Comparison of ENCODE assay signal across 31 mouse cellular contexts in the genomic region with DNA sequence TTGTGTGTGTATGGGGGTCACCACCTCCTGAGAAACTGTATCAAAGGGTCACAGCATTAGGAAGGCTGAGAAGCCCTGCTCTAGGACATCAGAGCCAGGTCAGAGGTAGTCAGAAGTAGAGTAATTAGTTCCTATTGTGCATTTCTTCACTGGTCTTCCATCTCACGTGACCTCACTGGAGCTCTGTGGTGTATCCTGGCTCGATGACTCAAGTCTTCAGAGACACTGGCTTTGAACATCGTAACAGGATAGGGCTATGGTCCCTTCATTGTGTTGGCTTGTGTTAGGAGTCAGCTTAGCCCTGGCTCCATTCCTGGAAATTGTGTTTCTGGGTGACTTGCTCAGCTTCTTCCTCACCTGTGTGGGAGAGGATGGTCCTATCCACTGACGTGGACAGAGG.
"Had no signal": no experiment of that assay in that cellular context is flagged by ENCODE, and none has a peak within 500 bp of the region (broad histone marks: within the 10 kb centered on the region; RNA-seq: fewer than 3 reads in every experiment).

No protein-coding gene starts in this region.

- H3K36me3 ChIP-seq: liver, embryonic 15.5 days had no signal

- ATAC-seq: liver, embryonic 12.5 days; liver, postnatal 0 days; lung, postnatal 0 days; midbrain, embryonic 13.5 days; midbrain, embryonic 15.5 days; midbrain, embryonic 16.5 days had no signal

- H3K27ac ChIP-seq: limb, embryonic 10.5 days; limb, embryonic 12.5 days; limb, embryonic 13.5 days; limb, embryonic 15.5 days; liver, embryonic 12.5 days; liver, embryonic 13.5 days; liver, embryonic 14.5 days; liver, embryonic 15.5 days; lung, embryonic 15.5 days; macrophage; midbrain, embryonic 10.5 days; midbrain, embryonic 12.5 days; midbrain, embryonic 13.5 days; midbrain, embryonic 15.5 days; neural tube, embryonic 12.5 days had no signal

- H3K4me1 ChIP-seq: limb, embryonic 10.5 days; limb, embryonic 15.5 days; liver, embryonic 12.5 days; liver, embryonic 13.5 days; liver, embryonic 15.5 days; lung, embryonic 15.5 days; midbrain, embryonic 10.5 days; midbrain, embryonic 12.5 days; midbrain, embryonic 13.5 days; midbrain, embryonic 15.5 days; neural tube, embryonic 12.5 days had no signal

- H3K4me3 ChIP-seq: limb, embryonic 10.5 days; limb, embryonic 12.5 days; limb, embryonic 13.5 days; limb, embryonic 15.5 days; liver, embryonic 12.5 days; liver, embryonic 13.5 days; liver, embryonic 15.5 days; lung, embryonic 15.5 days; megakaryocyte, embryonic 14.5 days; midbrain, embryonic 10.5 days; midbrain, embryonic 12.5 days; midbrain, embryonic 13.5 days; midbrain, embryonic 15.5 days; neural tube, embryonic 12.5 days had no signal

- DNase-seq: left cerebral cortex, postnatal 4 days; liver; liver, embryonic 13.5 days; liver, postnatal 0 days; lung, adult 18-20 months; lung, adult 2 months; lung, embryonic 14.5 days; lung, postnatal 10 days; lung, postnatal 14 days; lung, postnatal 36 days; lung, postnatal 4 days; midbrain, embryonic 14.5 days had no signal

- H3K9me3 ChIP-seq: limb, embryonic 10.5 days; limb, embryonic 12.5 days; limb, embryonic 15.5 days; liver, embryonic 12.5 days; liver, embryonic 13.5 days; liver, embryonic 15.5 days; lung, embryonic 15.5 days; midbrain, embryonic 12.5 days; midbrain, embryonic 15.5 days had no signal

- H3K27me3 ChIP-seq: limb, embryonic 12.5 days; limb, embryonic 13.5 days; limb, embryonic 15.5 days; liver, embryonic 12.5 days; liver, embryonic 13.5 days; liver, embryonic 15.5 days; lung, embryonic 15.5 days; midbrain, embryonic 12.5 days; midbrain, embryonic 13.5 days; midbrain, embryonic 15.5 days; neural tube, embryonic 12.5 days had no signal

- H3K4me2 ChIP-seq: limb, embryonic 12.5 days; limb, embryonic 13.5 days; limb, embryonic 15.5 days; liver, embryonic 11.5 days; liver, embryonic 12.5 days; liver, embryonic 13.5 days; liver, embryonic 15.5 days; lung, embryonic 14.5 days; lung, embryonic 15.5 days; midbrain, embryonic 11.5 days; midbrain, embryonic 12.5 days; midbrain, embryonic 13.5 days; midbrain, embryonic 15.5 days; neural tube, embryonic 12.5 days had no signal
